Mouse (Mus musculus): ENCODE measurements at regions not wholly inside any gene's neighbourhood (a gene's known extent, or its start where the extent isn't known, plus 50 kb on each side); places are given as distances from the start of the nearest gene placed in this dataset.

- DNase-seq: no peak
- intact Hi-C loops (cut with DNase I): loop anchor here (5.0 kb wide), 1 partner anchor 132 kb away; no protein-coding TSS in a partner anchor
Measured at GRCm38 (mm10) chr14:60439106-60439505, 66.0 kb downstream of the Amer2 start.

GRCm38 (mm10) chr14:60443821-60444551 is 70.9 kb downstream of the Amer2 start:
- intact Hi-C loops (cut with DNase I): no loop called here
- no peak for DNase-seq

- DNase-seq: no peak
- intact Hi-C loops (cut with DNase I): no loop called here
Measured at GRCm38 (mm10) chr14:60444552-60444937, 71.5 kb downstream of the Amer2 start.

- intact Hi-C loops (cut with DNase I): no loop called here
Measured at GRCm38 (mm10) chr14:60446037-60446436, 73.0 kb downstream of the Amer2 start.

GRCm38 (mm10) chr14:60451216-60451615 is 78.2 kb downstream of the Amer2 start:
- DNase-seq: no peak
- intact Hi-C loops (cut with DNase I): no loop called here

More at GRCm38 (mm10) chr14:60446037-60446436, 73.0 kb downstream of the Amer2 start:
- DNase-seq: no peak

- no peak for DNase-seq
- intact Hi-C loops (cut with DNase I): no loop called here
Measured at GRCm38 (mm10) chr14:60451684-60452083, 78.6 kb downstream of the Amer2 start.

GRCm38 (mm10) chr14:60456767-60457166 is 83.7 kb downstream of the Amer2 start:
- no peak for DNase-seq
- intact Hi-C loops (cut with DNase I): no loop called here

- intact Hi-C loops (cut with DNase I): no loop called here
- DNase-seq: peak; percentile 18 to 40
Measured at GRCm38 (mm10) chr14:60484996-60485888, 112.2 kb downstream of the Amer2 start.

GRCm38 (mm10) chr14:60485889-60486274 is 112.8 kb downstream of the Amer2 start:
- intact Hi-C loops (cut with DNase I): no loop called here
- no peak for DNase-seq

- intact Hi-C loops (cut with DNase I): no loop called here
- no peak for DNase-seq
Measured at GRCm38 (mm10) chr14:60486278-60486935, 113.3 kb downstream of the Amer2 start.

- intact Hi-C loops (cut with DNase I): no loop called here
- no peak for DNase-seq
Measured at GRCm38 (mm10) chr14:60489111-60489510, 116.1 kb downstream of the Amer2 start.

- intact Hi-C loops (cut with DNase I): no loop called here
- DNase-seq: no peak
Measured at GRCm38 (mm10) chr14:60490886-60491285, 117.8 kb downstream of the Amer2 start.

GRCm38 (mm10) chr14:60495441-60495840 is 122.4 kb downstream of the Amer2 start:
- intact Hi-C loops (cut with DNase I): no loop called here
- DNase-seq: no peak

- intact Hi-C loops (cut with DNase I): no loop called here
- DNase-seq: no peak
Measured at GRCm38 (mm10) chr14:60502552-60502951, 129.5 kb downstream of the Amer2 start.

- intact Hi-C loops (cut with DNase I): no loop called here
- no peak for DNase-seq
Measured at GRCm38 (mm10) chr14:60505066-60505465, 128.7 kb upstream of the Spata13 start.

GRCm38 (mm10) chr14:60506296-60506695 is 127.5 kb upstream of the Spata13 start:
- intact Hi-C loops (cut with DNase I): no loop called here
- DNase-seq: no peak

- intact Hi-C loops (cut with DNase I): loop anchor here (1.0 to 10.0 kb wide), 2 partner anchors 180 to 601 kb away; no protein-coding TSS in a partner anchor
- DNase-seq: peak in 1 of 2 experiments; percentile 44
Measured at GRCm38 (mm10) chr14:60513560-60513959, 120.2 kb upstream of the Spata13 start.

GRCm38 (mm10) chr14:60515094-60515786 is 118.6 kb upstream of the Spata13 start:
- peak in 1 of 2 experiments; percentile 23 for DNase-seq
- intact Hi-C loops (cut with DNase I): loop anchor here (10.0 kb wide), 1 partner anchor 600 kb away; no protein-coding TSS in a partner anchor

- intact Hi-C loops (cut with DNase I): loop anchor here (10.0 kb wide), 1 partner anchor 597 kb away; no protein-coding TSS in a partner anchor
- DNase-seq: no peak
Measured at GRCm38 (mm10) chr14:60517891-60518290, 115.9 kb upstream of the Spata13 start.

GRCm38 (mm10) chr14:60523010-60523409 is 110.8 kb upstream of the Spata13 start:
- intact Hi-C loops (cut with DNase I): loop anchor here (5.0 kb wide), 1 partner anchor 249 kb away; no protein-coding TSS in a partner anchor
- DNase-seq: no peak

All from heart, postnatal 14 days (tissue).